Mouse (Mus musculus) gastrocnemius, adult 2 months (tissue): ENCODE data around the gene Fam57b. TPM values are rescaled to one million over a fixed set of nuclear protein-coding genes. Genes with fewer than 3 reads are reported as not detected.

Experiments
- DNase-seq: peaks from one replicate; pipeline ENCODE4 v3.0.0; 2022
- H3K27ac ChIP-seq: fragments of 200-600 bp; 2 replicates; pipeline ENCODE4 v1.8.1; 2022; ENCODE audit warnings: mild to moderate bottlenecking
- H3K4me3 ChIP-seq: fragments of 200-600 bp; 2 replicates; pipeline ENCODE4 v1.8.1; 2022; ENCODE audit warnings: mild to moderate bottlenecking, moderate library complexity
- CTCF ChIP-seq: fragments of 200-600 bp; IDR thresholded peaks from 2 replicates; pipeline ENCODE4 v1.8.1; 2022; ENCODE audit warnings: antibody characterized with exemption, mild to moderate bottlenecking, moderate library complexity
- intact Hi-C: fragments of 180-260 bp; cut with DNase I; formaldehyde crosslinking; loops from one replicate; pipeline ENCODE4 v1.15.1; 2025
- total RNA-seq, 2 experiments: library from RNA; stranded (reverse); gene quantifications; 2 replicates each; pipeline ENCODE4 v1.2.3; 2021

The Fam57b gene
- total RNA-seq, 2 experiments from 2014 or later: 61.1 to 64.6 TPM

DNA sequence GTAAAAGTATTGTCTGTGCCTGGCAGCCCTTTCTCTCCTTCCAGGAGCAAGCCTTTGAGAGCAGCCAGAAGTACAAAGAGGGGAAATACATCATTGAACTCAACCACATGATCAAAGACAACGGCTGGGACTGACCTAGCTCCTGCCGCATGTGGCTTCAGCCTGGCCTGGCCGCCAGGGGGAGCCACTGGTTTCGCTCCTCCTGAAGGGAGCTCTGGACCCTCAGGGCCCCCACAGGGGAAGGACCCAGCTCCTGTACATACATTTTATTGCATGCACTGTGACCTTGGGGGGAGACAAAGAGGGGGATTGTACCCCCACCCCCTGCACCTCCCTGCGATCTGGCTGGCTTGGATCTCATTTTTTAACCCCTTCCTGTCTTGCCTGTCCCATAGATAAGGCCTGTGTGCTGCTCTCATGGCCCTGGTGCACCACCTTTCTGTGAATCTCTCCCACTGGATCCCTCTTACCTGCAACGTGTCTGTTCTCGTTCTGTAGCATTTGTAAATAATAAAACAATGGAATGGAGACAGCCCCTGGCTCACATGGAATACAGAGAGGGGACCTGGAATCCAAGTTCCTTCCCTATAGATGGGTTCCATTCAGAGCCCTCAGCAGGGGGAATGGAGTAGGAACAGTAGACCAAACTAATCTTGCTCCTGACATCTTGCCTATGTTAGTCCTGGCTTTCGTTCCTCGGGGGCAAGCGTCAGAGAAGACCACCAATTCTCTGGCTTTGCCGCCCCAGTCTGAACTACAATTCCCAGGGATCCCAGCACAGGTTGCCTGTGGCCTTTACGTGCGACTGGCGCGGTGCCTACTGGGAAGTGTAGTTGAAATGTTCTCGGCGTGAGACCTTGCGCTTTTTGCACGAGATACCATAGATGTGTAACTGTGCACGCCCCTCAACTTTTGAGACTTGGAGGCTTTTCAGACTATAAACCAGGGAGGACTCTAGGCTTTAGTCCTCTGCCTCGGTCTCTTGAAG, 17.2 kb upstream of the Fam57b start:
- peak overlapping the region; percentile 99 for H3K27ac ChIP-seq
- intact Hi-C loops: loop anchor here (10.0 kb wide), 2 partner anchors 305 to 345 kb away; partner anchors contain the start of gene Sh2b1
- TF ChIP-seq CTCF: peak; percentile 96; the same call in 1 of the 2 replicates
- peak overlapping the region; percentile 75 for H3K4me3 ChIP-seq
- peak; percentile 90 for DNase-seq

DNA sequence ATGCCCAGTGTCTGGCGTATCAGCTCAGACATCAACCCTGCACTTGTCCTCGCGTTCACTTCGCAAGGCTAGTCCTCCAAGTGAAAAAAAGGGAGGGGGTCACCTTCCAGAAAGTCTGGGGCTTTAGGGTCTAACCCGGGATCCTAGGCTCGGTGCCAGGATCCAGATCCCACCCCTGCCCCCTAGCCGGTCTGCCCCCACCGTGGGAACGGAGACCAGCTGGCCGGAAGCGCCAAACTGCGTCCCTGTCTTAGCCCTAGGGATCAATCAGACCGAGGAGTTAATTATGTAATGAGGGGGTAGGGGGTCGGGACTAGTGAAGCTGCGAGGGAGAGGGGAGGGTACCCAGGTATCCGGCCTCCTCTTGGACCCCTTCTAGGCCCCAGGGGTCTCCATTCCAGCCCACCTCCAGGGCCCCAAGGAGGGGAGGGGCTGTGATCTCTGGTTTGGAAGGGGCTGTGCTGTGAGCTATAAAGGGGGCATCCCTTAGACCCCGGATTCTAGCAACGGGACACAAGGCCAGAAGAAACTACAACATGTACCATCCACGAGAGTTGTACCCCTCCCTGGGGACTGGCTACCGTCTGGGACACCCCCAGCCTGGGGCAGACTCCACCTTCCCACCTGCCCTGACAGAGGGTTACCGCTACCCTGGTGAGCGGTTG, 16.4 kb upstream of the Fam57b start, which contains the start of gene Tbx6:
Gene Tbx6 (plus strand): TSS at position 513 of the 665 bp plus-strand sequence.
- peak within 1 kb of the TSS; percentile 75 for H3K4me3 ChIP-seq
- H3K27ac ChIP-seq: peak within 1 kb of the TSS; percentile 99
- DNase-seq: peak; percentile 67
- no peak for TF ChIP-seq CTCF
- intact Hi-C loops: no loop called here

DNA sequence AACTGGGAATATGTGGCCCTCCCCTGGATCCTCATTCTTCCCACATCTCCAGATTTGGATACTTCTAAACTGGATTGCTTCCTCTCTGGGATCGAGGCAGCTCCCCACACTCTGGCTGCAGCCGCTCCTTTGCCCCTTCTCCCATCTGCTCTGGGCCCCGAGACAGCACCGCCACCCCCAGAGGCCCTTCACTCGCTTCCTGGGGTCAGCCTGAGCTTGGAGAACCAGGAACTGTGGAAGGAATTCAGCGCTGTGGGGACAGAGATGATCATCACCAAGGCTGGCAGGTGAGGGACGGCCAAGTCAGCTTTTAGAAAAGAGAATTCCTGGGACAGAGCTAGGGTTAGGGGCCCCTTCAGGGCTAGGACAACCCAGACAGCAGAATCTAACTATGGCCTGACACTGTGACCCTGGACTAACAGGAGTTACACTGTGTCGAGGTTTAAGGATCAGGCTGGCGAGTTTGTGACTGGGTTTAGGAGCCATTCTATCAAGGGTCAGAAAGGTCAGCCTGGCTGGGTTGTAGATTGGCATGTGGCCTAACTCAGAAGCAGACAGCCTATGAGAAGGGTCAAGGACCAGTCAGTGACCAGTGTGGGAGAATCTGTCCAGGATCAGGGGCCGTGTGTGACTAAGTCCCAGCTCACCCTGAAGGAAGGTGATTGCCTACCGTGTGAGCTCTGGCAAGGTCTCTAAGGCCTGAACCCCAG, 15.7 kb upstream of the Fam57b start:
- intact Hi-C loops: no loop called here
- Histone ChIP-seq H3K4me3 (peak overlapping the region; percentile 75; the same call in 1 of the 2 replicates), H3K27ac (peak overlapping the region; percentile 70; the same call in 1 of the 2 replicates)
- no peak for DNase-seq
- TF ChIP-seq CTCF: no peak

DNA sequence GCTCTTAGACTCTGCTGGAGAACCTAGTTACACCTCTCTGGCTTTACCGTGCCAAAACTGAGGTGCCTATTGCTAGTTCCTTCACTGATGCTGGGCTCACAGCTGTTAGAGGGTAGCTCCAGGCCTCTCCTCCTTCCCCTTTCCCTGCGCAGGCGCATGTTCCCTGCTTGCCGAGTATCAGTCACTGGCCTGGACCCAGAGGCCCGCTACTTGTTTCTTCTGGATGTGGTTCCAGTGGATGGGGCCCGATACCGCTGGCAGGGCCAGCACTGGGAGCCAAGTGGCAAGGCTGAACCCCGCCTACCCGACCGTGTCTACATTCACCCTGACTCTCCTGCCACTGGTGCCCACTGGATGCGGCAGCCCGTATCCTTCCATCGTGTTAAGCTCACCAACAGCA, 14.8 kb upstream of the Fam57b start:
- DNase-seq: no peak
- no peak for TF ChIP-seq CTCF
- intact Hi-C loops: no loop called here
- Histone ChIP-seq H3K4me3 (no peak overlapping the region), H3K27ac (no peak overlapping the region)

DNA sequence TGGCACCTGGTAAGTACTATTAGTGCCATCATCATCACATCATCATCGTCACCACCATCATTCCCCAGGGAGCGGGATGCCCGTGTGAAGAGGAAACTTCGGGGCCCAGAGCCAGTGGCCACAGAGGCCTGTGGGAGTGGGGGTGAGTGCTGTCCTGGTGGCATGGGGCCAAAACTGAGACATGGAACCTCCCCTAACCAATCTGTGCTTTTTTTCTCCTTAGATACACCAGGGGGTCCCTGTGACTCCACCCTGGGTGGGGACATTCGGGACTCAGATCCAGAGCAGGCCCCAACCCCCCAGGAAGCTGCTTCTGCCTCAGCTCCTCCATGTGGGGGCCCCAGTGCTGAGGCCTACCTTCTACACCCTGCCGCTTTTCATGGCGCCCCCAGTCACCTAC, 13.0 kb upstream of the Fam57b start:
- Histone ChIP-seq H3K27ac (no peak overlapping the region), H3K4me3 (no peak overlapping the region)
- intact Hi-C loops: no loop called here
- TF ChIP-seq CTCF: no peak
- no peak for DNase-seq

DNA sequence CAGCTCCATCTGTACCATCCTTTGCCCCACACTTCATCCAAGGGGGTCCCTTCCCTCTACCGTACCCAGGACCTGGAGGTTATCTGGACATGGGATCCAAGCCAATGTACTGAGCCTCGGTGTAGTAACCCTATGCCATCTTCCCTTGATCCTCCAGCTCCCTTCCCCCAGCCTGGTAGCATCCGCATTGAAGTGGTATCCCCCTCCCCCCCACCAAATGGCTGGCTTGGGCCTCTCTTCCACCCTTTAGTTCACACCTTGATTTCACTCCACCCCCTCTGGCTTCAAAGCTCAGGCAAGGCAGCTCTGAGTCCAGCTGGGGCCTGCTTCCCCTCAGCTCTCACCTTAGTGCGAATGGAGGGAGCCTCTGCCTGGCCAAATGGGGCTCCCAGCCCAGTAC, 12.4 kb upstream of the Fam57b start:
- no peak for TF ChIP-seq CTCF
- Histone ChIP-seq H3K27ac (no peak overlapping the region), H3K4me3 (no peak overlapping the region)
- no peak for DNase-seq
- intact Hi-C loops: no loop called here

DNA sequence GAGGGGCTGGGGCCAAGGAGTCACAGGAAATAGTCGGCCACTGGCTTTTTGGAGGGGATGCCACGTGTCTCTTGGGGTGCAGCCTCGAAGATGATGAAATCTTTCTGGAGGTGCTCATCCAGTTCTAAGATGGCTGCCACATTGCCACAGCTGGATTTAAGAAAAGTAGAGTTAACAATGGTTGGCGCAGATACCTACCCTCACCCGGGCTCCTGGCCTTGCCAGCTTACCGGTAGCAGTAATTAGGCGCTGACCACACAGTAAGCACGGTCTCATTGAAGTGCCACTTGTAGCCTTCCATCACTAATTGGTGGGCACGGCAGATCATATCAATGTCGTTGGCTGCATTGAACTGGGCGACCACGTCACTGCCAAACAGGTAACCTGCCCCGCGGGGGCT, 11.3 kb upstream of the Fam57b start:
- intact Hi-C loops: no loop called here
- no peak overlapping the region for H3K27ac ChIP-seq
- DNase-seq: no peak
- no peak overlapping the region for H3K4me3 ChIP-seq
- no peak for TF ChIP-seq CTCF

DNA sequence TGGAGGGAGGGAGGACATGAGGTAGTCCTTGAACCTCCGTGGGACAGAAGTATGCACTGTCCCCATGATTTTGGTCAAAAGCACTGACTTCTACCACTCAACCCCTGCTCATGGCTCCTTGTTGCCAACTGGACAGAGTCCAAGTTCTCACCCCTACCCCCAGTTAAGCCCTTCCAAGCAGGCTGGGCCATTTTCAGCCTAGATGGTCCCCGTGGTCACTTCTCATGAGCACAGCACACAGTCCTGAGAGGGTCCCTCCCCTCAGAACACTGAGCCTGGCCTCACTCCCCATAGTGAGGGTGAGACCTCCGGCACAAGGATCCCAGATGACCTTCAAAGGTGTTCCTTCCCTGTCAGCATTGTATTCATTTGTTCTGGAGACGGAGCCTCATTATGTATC, 8.3 kb upstream of the Fam57b start:
- DNase-seq: no peak
- no peak for TF ChIP-seq CTCF
- no peak overlapping the region for H3K27ac ChIP-seq
- no peak overlapping the region for H3K4me3 ChIP-seq
- intact Hi-C loops: no loop called here

DNA sequence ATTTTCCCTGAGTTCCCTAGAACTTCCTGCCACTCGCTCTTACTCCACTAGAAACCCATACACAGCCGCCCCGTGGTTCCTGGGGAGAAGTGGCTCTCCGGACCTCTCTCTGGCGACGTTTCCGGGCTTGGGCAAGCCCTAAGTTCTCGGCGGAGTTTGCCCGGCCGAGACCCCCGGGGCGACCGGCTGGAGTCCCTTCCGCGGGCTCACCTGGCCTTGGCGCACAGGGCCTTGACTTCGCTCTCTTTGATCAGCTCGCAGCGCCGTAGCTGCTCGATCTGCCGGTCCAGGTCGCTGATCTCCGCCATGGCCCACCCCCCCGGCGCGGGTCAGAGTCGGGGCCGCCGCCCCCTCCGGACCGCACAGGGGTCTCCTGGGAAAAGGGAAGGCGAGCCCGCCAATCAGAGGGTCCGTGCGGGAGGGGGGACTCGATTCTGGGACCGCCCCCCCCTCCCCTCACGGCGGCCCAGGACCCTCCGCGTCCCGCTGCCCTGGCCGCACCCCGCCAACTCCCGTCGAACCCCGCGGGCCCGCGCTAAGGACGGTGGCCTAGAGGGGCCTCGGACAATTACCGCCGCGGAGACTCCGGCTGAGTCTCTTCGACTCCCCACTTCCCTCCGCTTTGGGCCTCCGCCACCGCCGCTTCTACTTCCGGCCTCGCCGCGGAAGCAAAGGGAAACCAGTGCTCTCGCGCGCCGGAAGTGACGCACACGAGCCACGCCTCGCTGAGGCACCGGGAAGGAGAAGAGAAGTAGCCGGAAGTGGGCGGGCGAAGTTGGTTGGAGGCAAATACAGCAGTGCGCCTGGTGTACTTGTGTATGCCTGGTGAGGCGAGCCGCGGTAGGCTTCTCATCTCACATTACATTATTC, 5.4 kb upstream of the Fam57b start, which contains the start of gene Ppp4c:
Gene Ppp4c (minus strand): TSS at position 646 of the 870 bp plus-strand sequence.
- intact Hi-C loops: loop anchor here (10.0 kb wide), 1 partner anchor 327 kb away; the partner anchor contains the start of gene Atp2a1
- peak; percentile 98 for DNase-seq
- peak within 1 kb of the TSS; percentile 91 for H3K27ac ChIP-seq
- H3K4me3 ChIP-seq: peak within 1 kb of the TSS; percentile 84
- TF ChIP-seq CTCF: no peak

DNA sequence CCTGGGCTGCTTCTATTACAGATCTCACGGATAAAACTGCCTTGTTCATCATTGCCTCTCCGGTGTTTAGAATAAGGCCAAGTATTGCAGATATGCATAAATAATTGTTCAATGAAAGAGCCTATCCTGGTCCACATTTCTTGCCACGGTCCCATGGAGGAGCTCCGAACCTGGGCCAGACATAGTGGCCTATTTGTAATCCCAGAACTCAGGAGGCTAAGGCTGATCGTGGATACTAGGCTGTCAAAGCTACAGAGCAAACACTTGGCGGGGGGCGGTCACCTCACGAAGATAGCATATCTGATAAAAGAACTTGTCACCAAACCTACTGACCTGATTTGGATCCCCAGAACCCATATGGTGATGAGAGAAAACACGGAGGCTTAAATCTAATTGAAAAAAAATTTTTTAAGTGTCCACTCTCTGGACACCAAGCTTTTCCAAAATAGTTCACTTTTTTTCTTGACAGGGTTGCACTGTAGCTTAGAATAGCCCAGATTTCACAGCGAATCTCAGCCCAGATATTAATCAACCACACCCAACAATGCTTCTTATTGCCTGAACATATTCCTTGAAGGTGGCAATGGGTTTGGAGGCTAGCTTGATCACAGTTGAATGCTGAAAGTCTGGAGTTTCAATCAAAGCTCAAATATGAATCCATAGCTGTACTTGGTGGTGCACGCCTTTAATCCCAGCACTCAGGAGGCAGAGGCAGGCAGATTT, 4.6 kb upstream of the Fam57b start:
- Histone ChIP-seq H3K4me3 (peak overlapping the region; percentile 84), H3K27ac (peak overlapping the region; percentile 91)
- no peak for TF ChIP-seq CTCF
- intact Hi-C loops: loop anchor here (10.0 kb wide), 1 partner anchor 328 kb away; the partner anchor contains the start of gene Atp2a1
- peak; percentile 62 for DNase-seq
